Mouse (Mus musculus) MEL (cell line): ENCODE data around the gene Slc35f6. TPM values are rescaled to one million over a fixed set of nuclear protein-coding genes. Genes with fewer than 3 reads are reported as not detected.

Experiments
- DNase-seq: peaks from one replicate; pipeline ENCODE4 v3.0.0; 2011; ENCODE audit warnings: low read depth, low spot score
- H3K27ac ChIP-seq: 2 replicates; pipeline ENCODE4 v1.5.1; 2012; ENCODE audit warnings: low read depth, mild to moderate bottlenecking, control low read depth, low read length, moderate library complexity; ENCODE audit not compliant: control insufficient read depth
- H3K27me3 ChIP-seq, 2 experiments: fragments of 150-350 bp in 1 of 2; sonication (generic) in 1 of 2; 2 replicates each; pipeline ENCODE4 v1.6.1; 2012; ENCODE audit warnings: low read length in 2 of 2, mild to moderate bottlenecking in 2 of 2, improper control_type of control experiment in 1 of 2, moderate library complexity in 1 of 2; ENCODE audit not compliant: insufficient read depth in 2 of 2, control insufficient read depth in 1 of 2
- H3K36me3 ChIP-seq, 2 experiments: 2 replicates each; pipeline ENCODE4 v1.6.1; 2012 to 2014; ENCODE audit warnings: low read length in 2 of 2, improper control_type of control experiment in 1 of 2, inconsistent platforms in 1 of 2, mild to moderate bottlenecking in 1 of 2; ENCODE audit not compliant: insufficient read depth in 2 of 2, control insufficient read depth in 1 of 2
- H3K4me1 ChIP-seq, 2 experiments: fragments of 150-350 bp in 1 of 2; sonication (generic) in 1 of 2; 2 replicates each; pipeline ENCODE4 v1.6.1; 2012; ENCODE audit warnings: low read length in 2 of 2, improper control_type of control experiment in 1 of 2, mild to moderate bottlenecking in 1 of 2; ENCODE audit not compliant: insufficient read depth in 2 of 2, control insufficient read depth in 1 of 2
- H3K4me3 ChIP-seq, 2 experiments: fragments of 150-350 bp in 1 of 2; sonication (generic) in 1 of 2; 2 replicates each; pipeline ENCODE4 v1.5.1; 2012; ENCODE audit warnings: low read depth in 2 of 2, low read length in 2 of 2, mild to moderate bottlenecking in 2 of 2, moderate library complexity in 2 of 2, control low read depth in 1 of 2, improper control_type of control experiment in 1 of 2; ENCODE audit not compliant: control insufficient read depth in 1 of 2, insufficient read depth in 1 of 2
- H3K79me2 ChIP-seq: 2 replicates; pipeline ENCODE4 v1.6.1; 2012; ENCODE audit warnings: mild to moderate bottlenecking, low read length, moderate library complexity; ENCODE audit not compliant: control insufficient read depth, poor library complexity, insufficient read depth
- H3K9ac ChIP-seq: 2 replicates; pipeline ENCODE4 v1.6.1; 2012; ENCODE audit warnings: low read depth, mild to moderate bottlenecking, control low read depth, low read length, moderate library complexity; ENCODE audit not compliant: control insufficient read depth, poor library complexity, severe bottlenecking
- H3K9me3 ChIP-seq: fragments of 150-350 bp; sonication (generic); replicated peaks from 2 replicates; pipeline ENCODE4 v1.6.1; 2012; ENCODE audit warnings: mild to moderate bottlenecking, low read length, improper control_type of control experiment, moderate library complexity; ENCODE audit not compliant: insufficient read depth
- BHLHE40 ChIP-seq: IDR thresholded peaks from 2 replicates; pipeline ENCODE4 v1.6.1; 2012; ENCODE audit warnings: low read depth, mild to moderate bottlenecking, inconsistent platforms, low read length, improper control_type of control experiment, borderline replicate concordance
- CHD1 ChIP-seq: IDR thresholded peaks from 2 replicates; pipeline ENCODE4 v1.6.1; 2012; ENCODE audit warnings: low read depth, mild to moderate bottlenecking, inconsistent platforms, low read length, improper control_type of control experiment
- CTCF ChIP-seq, 3 experiments: IDR thresholded peaks in 2 of 3; conservative IDR thresholded peaks in 1 of 3; 2 replicates each; pipeline ENCODE4 v1.5.1; 2011 to 2012; ENCODE audit warnings: low read length in 3 of 3, low read depth in 2 of 3, mild to moderate bottlenecking in 2 of 3, improper control_type of control experiment in 1 of 3, inconsistent platforms in 1 of 3, mixed read lengths in 1 of 3, moderate library complexity in 1 of 3; ENCODE audit not compliant: control insufficient read depth in 1 of 3, insufficient read depth in 1 of 3, poor library complexity in 1 of 3, severe bottlenecking in 1 of 3
- E2F4 ChIP-seq: IDR thresholded peaks from 2 replicates; pipeline ENCODE4 v1.6.1; 2011; ENCODE audit warnings: low read depth, low read length, improper control_type of control experiment, borderline replicate concordance
- ELF1 ChIP-seq: IDR thresholded peaks from 2 replicates; pipeline ENCODE4 v1.6.1; 2014; ENCODE audit warnings: low read depth, mild to moderate bottlenecking, inconsistent platforms, low read length, improper control_type of control experiment, moderate library complexity
- GATA1 ChIP-seq: IDR thresholded peaks from 2 replicates; pipeline ENCODE4 v1.6.1; 2011; ENCODE audit warnings: low read depth, low read length, improper control_type of control experiment
- MAFK ChIP-seq: IDR thresholded peaks from 2 replicates; pipeline ENCODE4 v1.6.1; 2011; ENCODE audit warnings: low read depth, mild to moderate bottlenecking, low read length, improper control_type of control experiment, borderline replicate concordance
- MAZ ChIP-seq: IDR thresholded peaks from 2 replicates; pipeline ENCODE4 v1.6.1; 2012; ENCODE audit warnings: low read depth, mild to moderate bottlenecking, inconsistent platforms, low read length, improper control_type of control experiment
- MEF2A ChIP-seq: IDR thresholded peaks from 2 replicates; pipeline ENCODE4 v1.6.1; 2014; ENCODE audit warnings: low read depth, mild to moderate bottlenecking, inconsistent platforms, low read length, improper control_type of control experiment; ENCODE audit not compliant: poor library complexity, insufficient replicate concordance, severe bottlenecking; ENCODE audit errors: extremely low read depth
- MXI1 ChIP-seq: IDR thresholded peaks from 2 replicates; pipeline ENCODE4 v1.6.1; 2011; ENCODE audit warnings: mild to moderate bottlenecking, low read depth, low read length, improper control_type of control experiment
- NELFE ChIP-seq: IDR thresholded peaks from 2 replicates; pipeline ENCODE4 v1.6.1; 2011; ENCODE audit warnings: low read depth, low read length, improper control_type of control experiment
- NRF1 ChIP-seq: IDR thresholded peaks from 2 replicates; pipeline ENCODE4 v1.6.1; 2014; ENCODE audit warnings: low read depth, mild to moderate bottlenecking, inconsistent platforms, low read length, improper control_type of control experiment, moderate library complexity; ENCODE audit not compliant: poor library complexity, insufficient read depth, severe bottlenecking
- POLR2AphosphoS2 ChIP-seq: IDR thresholded peaks from 2 replicates; pipeline ENCODE4 v1.6.1; 2011; ENCODE audit warnings: low read length, improper control_type of control experiment
- POLR2AphosphoS5 ChIP-seq: IDR thresholded peaks from 2 replicates; pipeline ENCODE4 v1.6.1; 2012; ENCODE audit warnings: low read depth, borderline replicate concordance, mild to moderate bottlenecking, inconsistent platforms, low read length, moderate library complexity, mixed read lengths
- RCOR1 ChIP-seq: IDR thresholded peaks from 2 replicates; pipeline ENCODE4 v1.6.1; 2012; ENCODE audit warnings: low read depth, mild to moderate bottlenecking, inconsistent platforms, low read length, improper control_type of control experiment
- SMC3 ChIP-seq: IDR thresholded peaks from 2 replicates; pipeline ENCODE4 v1.6.1; 2011; ENCODE audit warnings: low read depth, low read length, improper control_type of control experiment
- TAL1 ChIP-seq: IDR thresholded peaks from 2 replicates; pipeline ENCODE4 v1.6.1; 2012; ENCODE audit warnings: mild to moderate bottlenecking, inconsistent platforms, low read length, moderate library complexity, mixed read lengths
- TBP ChIP-seq: IDR thresholded peaks from 2 replicates; pipeline ENCODE4 v1.8.0; 2011; ENCODE audit warnings: low read depth, low read length, improper control_type of control experiment
- USF1 ChIP-seq: IDR thresholded peaks from 2 replicates; pipeline ENCODE4 v1.6.1; 2014; ENCODE audit warnings: low read depth, mild to moderate bottlenecking, inconsistent platforms, low read length, improper control_type of control experiment, moderate library complexity
- USF2 ChIP-seq, 2 experiments: IDR thresholded peaks; 2 replicates each; pipeline ENCODE4 v1.6.1; 2011 to 2012; ENCODE audit warnings: improper control_type of control experiment in 2 of 2, low read length in 2 of 2, borderline replicate concordance in 1 of 2, inconsistent platforms in 1 of 2, low read depth in 1 of 2, mild to moderate bottlenecking in 1 of 2; ENCODE audit not compliant: insufficient read depth in 1 of 2
- ZC3H11A ChIP-seq: IDR thresholded peaks from 2 replicates; pipeline ENCODE4 v1.6.1; 2012; ENCODE audit warnings: low read depth, mild to moderate bottlenecking, inconsistent platforms, low read length, improper control_type of control experiment
- polyA plus RNA-seq, 2 experiments: library from polyadenylated mRNA; stranded (reverse) in 1 of 2; unstranded in 1 of 2; fragments of >175 nt in 1 of 2; fragments of >200 nt in 1 of 2; gene quantifications; 2 replicates each; pipeline versions ENCODE4 v1.2.1 to v1.2.4; 2012; ENCODE audit warnings: low replicate concordance in 2 of 2, low read depth in 1 of 2; ENCODE audit not compliant: insufficient read length in 2 of 2, insufficient read depth in 1 of 2, missing spikeins in 1 of 2
- total RNA-seq: library from RNA; depleted of rRNA; stranded (reverse); fragments of 300-350 nt; gene quantifications from 2 replicates; pipeline ENCODE4 v1.2.3, GENCODE M21; 2012

The Slc35f6 gene
- total and polyA plus RNA-seq, 3 experiments = 18.0 to 32.4 TPM; not detected in 1

DNA sequence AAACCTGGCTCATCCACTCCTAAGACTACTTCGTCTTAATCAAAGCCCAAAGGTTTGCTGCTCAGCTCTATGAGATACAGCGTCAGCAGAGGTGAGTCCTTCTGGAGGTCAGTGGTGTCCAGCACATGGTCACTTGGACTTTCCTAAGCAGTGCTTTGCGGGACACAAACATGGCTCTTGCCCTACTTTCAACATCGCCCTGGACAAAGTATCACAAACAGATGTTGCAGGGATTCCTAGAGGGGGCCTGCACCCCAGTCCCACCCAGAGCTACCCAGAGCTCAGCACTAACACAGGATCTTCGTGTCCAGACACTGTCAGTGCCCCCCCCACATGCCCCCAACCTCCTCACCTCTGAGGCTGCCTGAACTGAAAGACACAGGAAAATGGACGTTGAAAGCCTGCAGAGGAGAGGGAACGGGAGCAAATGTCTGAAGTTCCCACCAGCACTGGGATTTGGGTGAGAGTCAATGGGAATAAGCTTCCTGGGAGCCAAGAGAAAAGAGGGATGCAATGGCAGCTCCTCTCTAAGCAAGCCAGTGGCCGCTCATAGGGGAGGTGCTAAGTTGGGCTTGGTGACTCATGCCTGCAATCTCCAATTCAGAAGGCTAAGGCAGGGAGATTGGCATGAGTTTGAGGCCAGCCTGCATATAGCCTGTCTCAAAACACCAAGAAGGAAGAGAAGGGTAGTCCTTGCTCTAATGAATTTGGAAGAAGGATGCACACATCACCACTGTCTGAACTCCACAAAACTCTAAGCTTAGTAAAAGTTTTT, 21.2 kb upstream of the Slc35f6 start:
- Histone ChIP-seq H3K79me2 (no peaks in the 10 kb centered on the region), H3K4me1 (peaks cover 0 to 4% of the 10 kb centered on the region in 2 experiments; a peak in 1 of 4 replicates), H3K36me3 (no peaks in the 10 kb centered on the region), H3K27ac (no peak overlapping the region), H3K9me3 (no peaks in the 10 kb centered on the region), H3K27me3 (peaks cover 16 to 21% of the 10 kb centered on the region in 2 experiments), H3K9ac (no peak overlapping the region), H3K4me3 (no peak overlapping the region)
- TF ChIP-seq SMC3 (no peak), MXI1 (no peak), MAZ (no peak), USF2 (IDR thresholded peaks at IDR 0.05; ENCODE audit: borderline replicate concordance in 1 of 2, insufficient read depth in 1 of 2, low read depth in 1 of 2, low read length in 2 of 2) (no peak), MEF2A (no peak), USF1 (no peak), MAFK (no peak), E2F4 (no peak), BHLHE40 (no peak), CTCF (IDR thresholded peaks at IDR 0.05 in 2 of 3, conservative IDR thresholded peaks at IDR 0.05 in 1 of 3; ENCODE audit: control insufficient read depth in 1 of 3, insufficient read depth in 1 of 3, low read depth in 2 of 3, low read length in 3 of 3, poor library complexity in 1 of 3, severe bottlenecking in 1 of 3) (no peak)
- no peak for DNase-seq

DNA sequence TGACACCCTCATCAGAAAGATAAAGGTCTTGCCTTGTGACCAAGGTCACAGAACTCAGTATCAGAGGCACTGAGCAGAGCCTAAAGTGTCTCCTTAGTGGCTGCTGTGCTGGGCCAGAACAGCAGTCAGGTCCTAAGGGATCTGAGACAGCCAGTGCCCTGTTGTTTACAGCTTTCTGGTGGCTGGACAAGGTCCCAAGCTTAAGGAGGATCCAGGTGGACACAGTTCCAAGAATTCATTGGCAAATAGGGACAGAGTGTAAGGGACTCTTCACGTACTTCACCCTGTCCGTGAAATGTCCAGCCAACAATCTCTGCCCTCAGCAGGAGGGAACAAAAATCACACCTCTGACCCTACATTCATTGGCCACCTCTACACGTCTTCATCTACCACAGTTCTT, 19.2 kb upstream of the Slc35f6 start:
- Histone ChIP-seq H3K27ac (no peak overlapping the region), H3K36me3 (no peaks in the 10 kb centered on the region), H3K9ac (no peak overlapping the region), H3K4me1 (peaks cover 0 to 4% of the 10 kb centered on the region in 2 experiments; a peak in 1 of 4 replicates), H3K9me3 (no peaks in the 10 kb centered on the region), H3K79me2 (no peaks in the 10 kb centered on the region), H3K27me3 (peaks cover 21 to 29% of the 10 kb centered on the region in 2 experiments), H3K4me3 (no peak overlapping the region)
- no peak for DNase-seq
- no peak for TF ChIP-seq NELFE
- TF ChIP-seq E2F4 = no peak
- TF ChIP-seq NRF1 = no peak
- TF ChIP-seq SMC3 = no peak

DNA sequence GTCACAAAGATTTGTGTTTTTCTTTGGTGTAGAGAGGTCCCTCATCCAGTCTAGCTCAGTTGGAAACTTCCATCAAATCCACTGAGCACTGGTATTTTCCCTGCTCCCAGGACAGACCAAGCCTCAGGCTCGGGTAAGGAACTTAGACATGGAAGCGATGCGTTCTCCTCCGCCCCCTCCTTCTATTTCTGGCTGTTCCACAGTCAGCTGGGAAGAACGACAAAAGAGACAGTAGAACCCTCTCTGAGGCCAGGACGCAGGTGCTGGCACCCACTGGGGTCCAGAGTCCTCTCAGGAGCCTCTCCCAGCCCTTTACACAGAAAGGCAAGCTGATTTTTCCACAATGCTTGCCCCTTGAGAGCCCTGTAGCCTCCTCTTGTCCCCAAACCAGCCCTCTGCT, 17.3 kb upstream of the Slc35f6 start:
- Histone ChIP-seq H3K36me3 (no peaks in the 10 kb centered on the region), H3K4me3 (no peak overlapping the region), H3K27me3 (peaks cover 23 to 29% of the 10 kb centered on the region in 2 experiments), H3K4me1 (no peaks in the 10 kb centered on the region), H3K79me2 (no peaks in the 10 kb centered on the region), H3K27ac (no peak overlapping the region), H3K9me3 (no peaks in the 10 kb centered on the region), H3K9ac (no peak overlapping the region)
- DNase-seq = no peak
- TF ChIP-seq USF2 (IDR thresholded peaks at IDR 0.05; ENCODE audit: borderline replicate concordance in 1 of 2, insufficient read depth in 1 of 2, low read depth in 1 of 2, low read length in 2 of 2) (no peak), GATA1 (no peak), NELFE (no peak), POLR2AphosphoS5 (no peak), POLR2AphosphoS2 (no peak), RCOR1 (no peak), CHD1 (no peak), E2F4 (no peak), TBP (no peak), MEF2A (no peak), BHLHE40 (no peak), ELF1 (no peak), TAL1 (no peak), ZC3H11A (no peak), SMC3 (no peak)
- TF ChIP-seq, all 39 proteins: peak for 0
